Mouse (Mus musculus) spleen, postnatal 0 days (tissue): Measurements from ENCODE around the gene Olfr917. TPM values are rescaled to one million over a fixed set of nuclear protein-coding genes. Genes with fewer than 3 reads are reported as not detected.

Experiments used
- polyA plus RNA-seq: library from polyadenylated mRNA; unstranded; fragments of >200 nt; fragmentation: Nextera tagmentation; extraction: Ambion mirVana; gene quantifications from 2 replicates; pipeline ENCODE4 v1.2.1, GENCODE M21; 2015

Gene Olfr917
- polyA plus RNA-seq: not detected in 2 replicates

DNA sequence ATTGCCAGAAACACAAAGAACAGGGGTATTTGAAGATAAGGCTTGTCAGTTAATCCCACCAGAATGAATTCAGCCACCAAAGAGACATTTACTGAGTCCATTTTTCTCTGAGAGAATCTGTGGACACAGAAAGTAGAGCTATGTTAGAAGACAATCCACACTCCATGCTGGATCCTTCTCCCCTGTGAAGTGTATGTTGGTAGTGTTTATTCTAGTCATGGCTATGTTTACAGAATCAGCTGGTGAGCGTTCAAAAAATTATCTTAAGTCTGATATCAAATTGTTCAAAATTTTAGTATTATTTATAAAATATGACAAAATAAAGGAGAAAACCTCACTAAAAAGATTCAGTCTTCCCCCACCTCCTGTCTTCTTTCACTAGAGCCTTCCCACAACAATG lies at the start of gene Olfr917:
Olfr917 (minus strand) TSS at position 101 of the 400 bp plus-strand sequence.

DNA sequence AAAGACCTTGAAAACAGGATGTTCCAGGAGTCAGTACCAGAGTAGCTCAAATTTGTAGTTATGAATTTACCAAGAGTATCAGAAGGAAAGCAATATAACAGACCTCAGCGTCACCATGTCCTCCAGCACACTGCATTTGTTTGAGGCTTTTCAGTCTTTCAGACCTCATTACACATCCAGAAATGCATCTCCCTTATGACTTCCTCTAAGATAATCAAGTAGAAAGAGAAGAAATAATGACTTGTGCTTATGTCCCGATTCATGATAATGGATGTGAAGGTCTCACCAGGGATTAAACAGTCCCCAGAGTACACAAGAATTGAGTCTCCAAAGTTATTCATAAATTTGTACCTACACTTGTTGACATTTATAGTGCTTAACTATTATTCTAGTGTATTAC lies 8.9 kb upstream of the Olfr917 start, which contains the start of gene Olfr918:
Olfr918 (minus strand) TSS at position 101 of the 400 bp plus-strand sequence.

DNA sequence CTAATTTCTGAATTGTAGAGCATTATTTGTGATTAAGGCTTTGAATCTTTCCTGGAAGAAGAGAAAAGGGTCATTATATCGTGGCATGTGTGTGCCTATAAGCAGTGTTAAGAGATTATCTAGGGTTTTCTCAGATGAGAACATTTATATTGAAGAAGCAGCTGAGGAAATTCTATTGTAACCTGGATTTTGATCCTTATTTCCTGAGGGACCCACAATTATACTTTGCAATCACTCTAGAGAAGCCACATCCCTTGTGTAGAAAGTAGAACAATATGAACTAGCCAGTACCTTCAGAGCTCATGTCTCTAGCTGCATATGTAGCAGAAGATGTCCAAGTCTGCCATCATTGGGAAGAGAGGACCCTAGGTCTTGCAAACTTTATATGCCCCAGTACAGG lies 5.9 kb downstream of the Olfr917 start, which contains the start of gene Olfr916:
Olfr916 (minus strand) TSS at position 101 of the 400 bp plus-strand sequence.

Other genes starting within 250 kb of the Olfr917 start
- not detected in 2 replicates for gene Olfr901, start 236.4 kb downstream of the Olfr917 start, polyA plus RNA-seq
- gene Olfr902, start 218.2 kb downstream of the Olfr917 start, polyA plus RNA-seq: not detected in 2 replicates
- not detected in 2 replicates for gene Olfr904, start 202.7 kb downstream of the Olfr917 start, polyA plus RNA-seq
- gene Olfr905, start 194.7 kb downstream of the Olfr917 start, polyA plus RNA-seq: not detected in 2 replicates
- gene Olfr906, start 178.8 kb downstream of the Olfr917 start, polyA plus RNA-seq: not detected in 2 replicates
- gene Olfr907, start 170.0 kb downstream of the Olfr917 start, polyA plus RNA-seq: not detected in 2 replicates
- not detected in 2 replicates for gene Olfr911-ps1, start 144.3 kb downstream of the Olfr917 start, polyA plus RNA-seq
- not detected in 2 replicates for gene Olfr910, start 128.0 kb downstream of the Olfr917 start, polyA plus RNA-seq
- gene Olfr912, start 85.7 kb downstream of the Olfr917 start, polyA plus RNA-seq: not detected in 2 replicates
- not detected in 2 replicates for gene Olfr913, start 73.1 kb downstream of the Olfr917 start, polyA plus RNA-seq
- not detected in 2 replicates for gene Olfr914, start 60.7 kb downstream of the Olfr917 start, polyA plus RNA-seq
- not detected in 2 replicates for gene Olfr916, start 6.0 kb downstream of the Olfr917 start, polyA plus RNA-seq
- not detected in 2 replicates for gene Olfr918, start 8.8 kb upstream of the Olfr917 start, polyA plus RNA-seq
- not detected in 2 replicates for gene Olfr919, start 37.8 kb upstream of the Olfr917 start, polyA plus RNA-seq
- gene Vwa5a, start 52.4 kb upstream of the Olfr917 start, polyA plus RNA-seq: 13.1 and 19.9 TPM in 2 replicates
- 0.22 and 0.38 TPM in 2 replicates for gene Olfr920, start 86.5 kb upstream of the Olfr917 start, polyA plus RNA-seq
- not detected in 2 replicates for gene Olfr921, start 107.2 kb upstream of the Olfr917 start, polyA plus RNA-seq
- not detected in 2 replicates for gene Olfr922, start 148.8 kb upstream of the Olfr917 start, polyA plus RNA-seq
- not detected in 2 replicates for gene Olfr923, start 160.7 kb upstream of the Olfr917 start, polyA plus RNA-seq
- not detected in 2 replicates for gene Olfr924, start 178.6 kb upstream of the Olfr917 start, polyA plus RNA-seq
- not detected in 2 replicates for gene Olfr26, start 189.2 kb upstream of the Olfr917 start, polyA plus RNA-seq
- gene Olfr926, start 211.3 kb upstream of the Olfr917 start, polyA plus RNA-seq: not detected in 2 replicates